Mouse (Mus musculus): Measurements from ENCODE around the gene Nedd9. TPM values are rescaled to one million over a fixed set of nuclear protein-coding genes. Genes with fewer than 3 reads are reported as not detected.

Gene Nedd9
- total RNA-seq, 1 experiment from 2014 or later = 12.2 TPM

DNA sequence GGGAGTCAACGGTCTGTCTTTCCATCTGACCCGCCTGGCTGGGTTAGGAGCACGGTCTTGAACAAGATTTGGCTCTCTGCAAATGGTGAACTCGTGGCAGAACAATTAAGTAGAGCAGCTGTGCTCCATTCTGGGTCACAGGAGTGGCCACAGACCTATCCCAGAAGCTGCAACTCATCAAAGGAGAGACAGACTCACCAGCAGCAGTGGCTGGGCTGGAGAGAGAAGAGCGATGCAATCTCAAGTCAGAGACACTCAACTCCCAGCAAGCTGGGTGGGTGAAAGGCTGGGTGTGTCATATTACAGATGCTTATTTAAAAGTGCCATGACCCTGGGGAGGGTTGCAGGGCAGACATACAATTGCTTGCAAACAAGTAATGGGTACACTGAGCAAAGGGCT lies 50.4 kb downstream of the Nedd9 start:
- no peak for ATAC-seq (replicated peaks in 1 of 2; ENCODE audit: insufficient read depth in 1 of 2, low FRiP score in 2 of 2, low TSS enrichment in 1 of 2, low read depth in 1 of 2, poor library complexity in 2 of 2, severe bottlenecking in 2 of 2)

DNA sequence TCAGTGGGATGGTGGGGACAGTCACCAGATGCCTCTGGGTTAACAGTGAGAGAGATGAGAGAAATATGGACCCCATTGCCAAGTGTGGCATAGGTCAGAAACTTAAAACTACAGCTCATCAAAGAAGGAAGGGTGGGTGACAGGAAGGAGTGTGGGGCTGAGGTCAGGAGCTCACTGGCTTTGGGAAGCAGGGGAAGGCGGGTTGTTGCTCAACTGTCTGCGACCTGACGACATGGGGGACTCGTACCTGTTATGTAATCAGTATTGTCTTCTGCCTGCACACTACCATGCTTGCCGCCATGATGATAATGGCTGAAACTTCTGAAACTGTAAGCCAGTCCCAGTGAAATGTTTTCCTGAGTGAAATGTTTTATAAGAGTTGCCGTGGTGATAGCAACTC lies 54.0 kb downstream of the Nedd9 start:
- ATAC-seq (replicated peaks in 1 of 2; ENCODE audit: insufficient read depth in 1 of 2, low FRiP score in 2 of 2, low TSS enrichment in 1 of 2, low read depth in 1 of 2, poor library complexity in 2 of 2, severe bottlenecking in 2 of 2) = peak in 1 of 2 experiments; percentile 17; a peak in 1 of 4 replicates

- no peak for ATAC-seq (replicated peaks in 1 of 2; ENCODE audit: insufficient read depth in 1 of 2, low FRiP score in 2 of 2, low TSS enrichment in 1 of 2, low read depth in 1 of 2, poor library complexity in 2 of 2, severe bottlenecking in 2 of 2)
Measured at GRCm38 (mm10) chr13:41431795-41432194, 55.4 kb downstream of the Nedd9 start.

- ATAC-seq (replicated peaks in 1 of 2; ENCODE audit: insufficient read depth in 1 of 2, low FRiP score in 2 of 2, low TSS enrichment in 1 of 2, low read depth in 1 of 2, poor library complexity in 2 of 2, severe bottlenecking in 2 of 2) = no peak
Measured at GRCm38 (mm10) chr13:41427046-41427445, 60.1 kb downstream of the Nedd9 start.

DNA sequence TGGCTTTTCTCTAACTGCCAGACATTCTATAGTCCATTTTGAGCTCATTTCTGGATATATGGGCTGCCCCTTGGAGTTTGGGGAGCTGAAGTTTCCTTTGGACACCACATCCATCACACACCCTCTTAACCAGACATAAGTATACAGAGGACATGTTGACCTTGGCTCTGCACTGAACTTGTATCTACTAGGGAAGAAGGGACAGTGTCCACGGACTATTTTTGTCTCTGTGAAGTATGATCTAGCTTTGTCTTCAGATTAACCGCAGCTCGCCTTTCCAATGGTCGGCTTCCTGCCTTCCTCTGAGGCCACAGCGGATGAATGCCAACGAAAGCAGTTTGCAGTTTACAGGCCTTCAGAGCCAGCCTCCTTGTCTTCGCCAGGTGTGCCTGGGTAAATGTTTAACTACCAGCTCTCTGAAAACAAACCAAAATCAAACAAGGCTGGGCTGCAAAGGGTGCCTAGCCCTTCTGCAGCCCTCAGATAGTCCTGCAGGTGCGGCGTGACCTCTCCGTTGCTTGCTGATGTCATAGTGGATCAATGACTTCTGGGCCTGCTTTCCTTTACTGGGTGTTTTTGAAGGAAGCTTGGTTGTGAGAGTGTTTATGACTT lies 63.6 kb downstream of the Nedd9 start:
- ATAC-seq (replicated peaks in 1 of 2; ENCODE audit: insufficient read depth in 1 of 2, low FRiP score in 2 of 2, low TSS enrichment in 1 of 2, low read depth in 1 of 2, poor library complexity in 2 of 2, severe bottlenecking in 2 of 2) = no peak

GRCm38 (mm10) chr13:41422581-41422980 lies 64.6 kb downstream of the Nedd9 start:
- no peak for ATAC-seq (replicated peaks in 1 of 2; ENCODE audit: insufficient read depth in 1 of 2, low FRiP score in 2 of 2, low TSS enrichment in 1 of 2, low read depth in 1 of 2, poor library complexity in 2 of 2, severe bottlenecking in 2 of 2)

- no peak for ATAC-seq (replicated peaks in 1 of 2; ENCODE audit: insufficient read depth in 1 of 2, low FRiP score in 2 of 2, low TSS enrichment in 1 of 2, low read depth in 1 of 2, poor library complexity in 2 of 2, severe bottlenecking in 2 of 2)
Measured at GRCm38 (mm10) chr13:41420376-41420775, 66.8 kb downstream of the Nedd9 start.

- no peak for ATAC-seq (replicated peaks in 1 of 2; ENCODE audit: insufficient read depth in 1 of 2, low FRiP score in 2 of 2, low TSS enrichment in 1 of 2, low read depth in 1 of 2, poor library complexity in 2 of 2, severe bottlenecking in 2 of 2)
Measured at GRCm38 (mm10) chr13:41418198-41418869, 68.8 kb downstream of the Nedd9 start.

GRCm38 (mm10) chr13:41416065-41417016 lies 70.8 kb downstream of the Nedd9 start:
- no peak for ATAC-seq (replicated peaks in 1 of 2; ENCODE audit: insufficient read depth in 1 of 2, low FRiP score in 2 of 2, low TSS enrichment in 1 of 2, low read depth in 1 of 2, poor library complexity in 2 of 2, severe bottlenecking in 2 of 2)

GRCm38 (mm10) chr13:41410191-41411074 lies 76.7 kb downstream of the Nedd9 start:
- no peak for ATAC-seq (replicated peaks in 1 of 2; ENCODE audit: insufficient read depth in 1 of 2, low FRiP score in 2 of 2, low TSS enrichment in 1 of 2, low read depth in 1 of 2, poor library complexity in 2 of 2, severe bottlenecking in 2 of 2)

DNA sequence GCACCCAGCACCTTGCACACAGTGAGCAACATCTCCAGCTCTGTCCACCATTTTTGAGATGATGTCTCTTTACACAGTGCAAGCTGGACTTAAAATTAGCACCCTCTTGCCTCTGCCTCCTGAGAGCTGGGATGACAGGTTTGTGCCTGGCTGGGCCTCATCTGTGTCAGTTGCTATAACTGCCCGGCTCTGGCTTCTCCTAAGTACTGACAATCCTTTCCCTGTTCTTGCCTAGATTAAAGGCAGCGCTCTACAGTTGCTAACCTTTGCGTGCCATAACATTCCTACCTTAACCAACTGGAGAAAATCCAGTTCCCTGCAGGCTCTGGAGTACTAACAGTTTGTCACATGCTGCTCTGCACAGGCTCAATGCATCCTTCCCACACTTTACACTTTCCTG lies 77.9 kb downstream of the Nedd9 start:
- ATAC-seq (replicated peaks in 1 of 2; ENCODE audit: insufficient read depth in 1 of 2, low FRiP score in 2 of 2, low TSS enrichment in 1 of 2, low read depth in 1 of 2, poor library complexity in 2 of 2, severe bottlenecking in 2 of 2) = no peak

DNA sequence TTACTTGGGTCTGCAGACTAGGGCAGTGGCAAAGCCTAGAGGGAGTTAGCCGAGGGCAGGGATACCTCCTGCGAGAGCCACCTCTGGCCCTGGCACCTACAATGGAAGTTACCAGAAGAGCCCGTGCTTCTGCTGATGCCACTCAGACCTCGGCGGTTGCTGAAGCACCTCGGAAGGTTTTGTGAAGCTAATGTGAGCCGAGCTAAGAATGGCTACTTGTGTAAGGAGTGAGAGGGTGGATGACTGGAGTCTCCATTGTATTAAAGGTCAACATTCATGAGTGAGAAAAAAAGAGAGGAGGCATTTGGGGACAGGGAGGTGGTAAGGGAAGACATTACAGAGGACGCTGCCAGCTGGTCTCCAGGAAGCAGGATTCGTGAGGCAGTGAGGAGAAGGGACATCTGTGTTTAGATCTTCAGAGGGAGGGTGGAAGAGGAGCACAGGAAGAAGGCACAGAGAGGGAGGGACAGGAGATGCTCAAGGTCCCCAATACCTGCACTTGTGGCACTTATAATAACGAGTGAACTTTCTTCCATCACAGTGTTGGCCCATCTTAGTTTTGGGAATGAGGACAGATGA lies 78.7 kb downstream of the Nedd9 start:
- no peak for ATAC-seq (replicated peaks in 1 of 2; ENCODE audit: insufficient read depth in 1 of 2, low FRiP score in 2 of 2, low TSS enrichment in 1 of 2, low read depth in 1 of 2, poor library complexity in 2 of 2, severe bottlenecking in 2 of 2)

DNA sequence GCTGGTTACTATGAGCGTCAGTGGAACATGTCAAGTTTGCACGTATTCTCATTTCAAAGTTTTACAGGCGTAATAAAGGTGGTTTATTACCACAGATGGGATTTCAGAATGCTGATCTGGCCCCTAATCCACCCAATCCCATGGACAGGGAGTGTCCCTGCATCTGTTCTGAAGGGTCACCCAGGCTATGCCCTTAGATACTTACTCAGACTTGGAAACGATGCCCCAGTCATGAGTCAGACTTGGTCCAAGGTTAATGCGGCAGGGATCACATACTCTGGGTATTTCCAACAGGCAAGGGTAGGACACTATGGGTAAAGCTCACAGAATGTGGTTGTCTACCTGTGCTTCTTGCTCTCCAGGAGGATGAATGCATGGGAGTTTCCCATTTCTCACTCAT lies 82.2 kb downstream of the Nedd9 start:
- no peak for ATAC-seq (replicated peaks in 1 of 2; ENCODE audit: insufficient read depth in 1 of 2, low FRiP score in 2 of 2, low TSS enrichment in 1 of 2, low read depth in 1 of 2, poor library complexity in 2 of 2, severe bottlenecking in 2 of 2)

- ATAC-seq (replicated peaks in 1 of 2; ENCODE audit: insufficient read depth in 1 of 2, low FRiP score in 2 of 2, low TSS enrichment in 1 of 2, low read depth in 1 of 2, poor library complexity in 2 of 2, severe bottlenecking in 2 of 2) = no peak
Measured at GRCm38 (mm10) chr13:41403838-41404237, 83.3 kb downstream of the Nedd9 start.

DNA sequence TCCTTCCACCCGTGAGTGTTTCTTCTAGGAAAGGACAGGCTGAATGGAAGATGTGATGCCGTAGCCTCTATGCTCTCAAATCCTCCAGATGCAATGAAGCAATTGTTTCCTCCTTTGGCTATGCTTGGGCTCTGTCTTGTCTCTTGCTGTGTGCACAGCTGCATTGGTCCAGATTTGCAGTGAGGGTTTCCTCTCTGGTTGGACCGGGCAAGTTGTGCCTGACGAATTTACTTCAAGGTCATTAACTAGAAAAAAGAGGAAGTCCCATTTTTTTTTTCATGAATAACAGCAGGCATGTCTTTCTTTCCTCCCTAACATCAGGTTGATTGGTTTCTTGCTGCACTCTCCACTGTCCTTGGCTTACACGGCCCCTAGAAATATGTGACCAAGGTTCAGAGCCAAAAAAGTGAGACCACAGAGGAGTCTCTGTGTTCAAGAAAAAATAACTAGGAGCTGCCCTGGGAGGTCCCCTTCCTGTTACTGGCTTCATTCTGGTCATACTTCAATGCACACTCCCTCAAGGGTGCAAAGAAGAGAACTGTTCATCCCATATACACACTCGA lies 84.6 kb downstream of the Nedd9 start:
- ATAC-seq (replicated peaks in 1 of 2; ENCODE audit: insufficient read depth in 1 of 2, low FRiP score in 2 of 2, low TSS enrichment in 1 of 2, low read depth in 1 of 2, poor library complexity in 2 of 2, severe bottlenecking in 2 of 2) = peak; percentile 60 to 82; a peak in 3 of 4 replicates

DNA sequence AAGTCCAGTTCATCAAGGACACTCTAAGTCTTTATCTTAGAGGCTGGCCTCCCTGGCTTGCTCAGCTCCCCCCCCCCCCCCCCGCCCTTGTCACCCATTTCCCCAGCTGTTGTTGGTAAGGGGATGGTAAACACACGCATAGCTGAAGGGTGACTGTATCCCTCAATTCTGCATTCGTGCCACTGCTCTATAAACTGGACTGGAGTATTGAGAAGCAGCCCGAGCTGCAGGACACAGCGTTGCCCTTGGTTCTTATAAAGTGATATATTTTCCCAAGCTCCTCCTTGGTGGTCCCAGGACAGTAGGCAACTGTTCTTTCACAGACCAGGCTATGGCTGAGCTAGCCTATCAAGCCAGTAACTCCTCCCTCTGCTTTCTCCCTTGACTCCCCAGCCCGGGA lies 85.4 kb downstream of the Nedd9 start:
- ATAC-seq (replicated peaks in 1 of 2; ENCODE audit: insufficient read depth in 1 of 2, low FRiP score in 2 of 2, low TSS enrichment in 1 of 2, low read depth in 1 of 2, poor library complexity in 2 of 2, severe bottlenecking in 2 of 2) = no peak

DNA sequence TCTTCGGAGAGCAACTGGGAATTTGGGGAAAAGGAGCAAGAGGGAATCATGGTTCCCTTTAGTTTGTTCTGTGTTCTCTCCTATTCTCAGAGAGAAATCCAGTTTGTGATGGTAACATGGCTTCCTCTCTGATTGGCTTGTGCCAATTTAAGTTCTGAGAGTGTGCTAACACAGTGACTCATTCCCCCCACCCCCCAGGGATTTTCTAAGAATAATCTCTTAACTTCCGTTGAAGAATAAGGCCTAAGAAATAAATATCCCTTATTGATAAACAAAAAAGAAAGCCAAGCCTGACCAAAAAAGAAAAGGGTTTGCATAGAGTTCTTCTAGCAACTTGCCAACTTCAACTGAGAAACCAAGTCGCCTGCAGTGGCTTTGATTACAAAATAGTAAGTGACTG lies 86.9 kb downstream of the Nedd9 start:
- ATAC-seq (replicated peaks in 1 of 2; ENCODE audit: insufficient read depth in 1 of 2, low FRiP score in 2 of 2, low TSS enrichment in 1 of 2, low read depth in 1 of 2, poor library complexity in 2 of 2, severe bottlenecking in 2 of 2) = no peak
